Mouse (Mus musculus) CH12.LX (cell line): Measurements from ENCODE around the gene Gm21992. TPM values are rescaled to one million over a fixed set of nuclear protein-coding genes. Genes with fewer than 3 reads are reported as not detected.

Experiments used
- DNase-seq: peaks from one replicate; pipeline ENCODE4 v3.0.0-alpha.2; 2013; ENCODE audit errors: extremely low read depth
- H3K27ac ChIP-seq: 2 replicates; pipeline ENCODE4 v1.5.1; 2012; ENCODE audit warnings: low read depth, mild to moderate bottlenecking, control low read depth, moderate library complexity; ENCODE audit not compliant: insufficient read depth
- H3K27me3 ChIP-seq: replicated peaks from 2 replicates; pipeline ENCODE3; 2012; ENCODE audit warnings: inconsistent platforms
- H3K36me3 ChIP-seq, 2 experiments: replicated peaks in 1 of 2; 2 replicates each; pipeline versions ENCODE3 to v1.6.1; 2012; ENCODE audit warnings: inconsistent platforms in 1 of 2, low read length in 1 of 2, mild to moderate bottlenecking in 1 of 2, mixed read lengths in 1 of 2, moderate library complexity in 1 of 2; ENCODE audit not compliant: control insufficient read depth in 1 of 2, insufficient read depth in 1 of 2
- H3K4me1 ChIP-seq, 2 experiments: 2 replicates each; pipeline ENCODE4 v1.6.1; 2012; ENCODE audit warnings: inconsistent platforms in 1 of 2, moderate library complexity in 1 of 2; ENCODE audit not compliant: insufficient read depth in 2 of 2, control insufficient read depth in 1 of 2
- H3K4me2 ChIP-seq: 2 replicates; pipeline ENCODE4 v1.6.1; 2012; ENCODE audit warnings: low read depth, mild to moderate bottlenecking, control low read depth; ENCODE audit not compliant: poor library complexity, insufficient read depth, severe bottlenecking
- H3K4me3 ChIP-seq, 3 experiments: fragments of 150-350 bp in 1 of 3; sonication (generic) in 1 of 3; replicated peaks in 1 of 3; 2 replicates each; pipeline versions ENCODE3 to v1.5.1; 2011 to 2012; ENCODE audit warnings: low read depth in 2 of 3, low read length in 2 of 3, mild to moderate bottlenecking in 2 of 3, moderate library complexity in 2 of 3, control low read depth in 1 of 3, improper control_type of control experiment in 1 of 3, inconsistent platforms in 1 of 3, mixed read lengths in 1 of 3; ENCODE audit not compliant: poor library complexity in 1 of 3
- H3K79me2 ChIP-seq: replicated peaks from 2 replicates; pipeline ENCODE4 v1.6.1; 2012; ENCODE audit warnings: mild to moderate bottlenecking, moderate library complexity; ENCODE audit not compliant: control insufficient read depth, poor library complexity, insufficient read depth, severe bottlenecking; ENCODE audit errors: extremely low read depth
- H3K9ac ChIP-seq: 2 replicates; pipeline ENCODE4 v1.6.1; 2012; ENCODE audit warnings: low read depth, mild to moderate bottlenecking, control low read depth, moderate library complexity; ENCODE audit not compliant: insufficient read depth
- H3K9me3 ChIP-seq: replicated peaks from 2 replicates; pipeline ENCODE3; 2012; ENCODE audit warnings: low read length, inconsistent platforms, mixed read lengths
- CHD1 ChIP-seq: IDR thresholded peaks from 2 replicates; pipeline ENCODE4 v1.6.1; 2012; ENCODE audit warnings: low read depth, low read length, improper control_type of control experiment, inconsistent platforms
- CTCF ChIP-seq, 2 experiments: IDR thresholded peaks in 1 of 2; conservative IDR thresholded peaks in 1 of 2; 2 replicates each; pipeline ENCODE4 v1.5.1; 2011 to 2012; ENCODE audit warnings: low read depth in 2 of 2, low read length in 2 of 2, improper control_type of control experiment in 1 of 2, inconsistent platforms in 1 of 2, mild to moderate bottlenecking in 1 of 2, moderate library complexity in 1 of 2
- GABPA ChIP-seq: IDR thresholded peaks from 2 replicates; pipeline ENCODE4 v1.6.1; 2012; ENCODE audit warnings: low read depth, low read length, improper control_type of control experiment, inconsistent platforms; ENCODE audit not compliant: insufficient replicate concordance
- HCFC1 ChIP-seq: IDR thresholded peaks from 2 replicates; pipeline ENCODE4 v1.6.1; 2012; ENCODE audit warnings: low read depth, mild to moderate bottlenecking, inconsistent platforms, low read length, improper control_type of control experiment
- IRF4 ChIP-seq: IDR thresholded peaks from 2 replicates; pipeline ENCODE4 v1.6.1; 2014; ENCODE audit warnings: low read depth, mild to moderate bottlenecking, inconsistent platforms, low read length, improper control_type of control experiment
- KAT2A ChIP-seq: IDR thresholded peaks from 2 replicates; pipeline ENCODE4 v1.6.1; 2012; ENCODE audit warnings: low read length, improper control_type of control experiment, inconsistent platforms; ENCODE audit not compliant: insufficient replicate concordance
- MAFK ChIP-seq: IDR thresholded peaks from 2 replicates; pipeline ENCODE4 v1.6.1; 2011; ENCODE audit warnings: low read length, improper control_type of control experiment; ENCODE audit not compliant: insufficient replicate concordance
- MAX ChIP-seq: IDR thresholded peaks from 2 replicates; pipeline ENCODE4 v1.6.1; 2011; ENCODE audit warnings: low read length, improper control_type of control experiment
- MAZ ChIP-seq: IDR thresholded peaks from 2 replicates; pipeline ENCODE4 v1.6.1; 2012; ENCODE audit warnings: low read depth, mild to moderate bottlenecking, inconsistent platforms, low read length, improper control_type of control experiment, moderate library complexity
- MEF2A ChIP-seq: IDR thresholded peaks from 2 replicates; pipeline ENCODE4 v1.6.1; 2014; ENCODE audit warnings: low read depth, mild to moderate bottlenecking, inconsistent platforms, low read length, improper control_type of control experiment, borderline replicate concordance
- POLR2AphosphoS2 ChIP-seq: IDR thresholded peaks from 2 replicates; pipeline ENCODE4 v1.6.1; 2011; ENCODE audit warnings: low read depth, low read length, improper control_type of control experiment
- RCOR1 ChIP-seq: conservative IDR thresholded peaks from 2 replicates; pipeline ENCODE4 v1.6.1; 2012; ENCODE audit warnings: low read depth, mild to moderate bottlenecking, inconsistent platforms, low read length, improper control_type of control experiment
- USF1 ChIP-seq: IDR thresholded peaks from 2 replicates; pipeline ENCODE4 v1.6.1; 2014; ENCODE audit warnings: low read depth, mild to moderate bottlenecking, inconsistent platforms, low read length, improper control_type of control experiment
- USF2 ChIP-seq: conservative IDR thresholded peaks from 2 replicates; pipeline ENCODE4 v1.6.1; 2011; ENCODE audit warnings: low read depth, low read length, improper control_type of control experiment
- ZC3H11A ChIP-seq: IDR thresholded peaks from 2 replicates; pipeline ENCODE4 v1.6.1; 2012; ENCODE audit warnings: low read depth, mild to moderate bottlenecking, inconsistent platforms, low read length, improper control_type of control experiment
- ZKSCAN1 ChIP-seq: IDR thresholded peaks from 2 replicates; pipeline ENCODE4 v1.6.1; 2012; ENCODE audit warnings: low read depth, inconsistent platforms, low read length, improper control_type of control experiment, borderline replicate concordance
- ZNF384 ChIP-seq: IDR thresholded peaks from 2 replicates; pipeline ENCODE4 v1.6.1; 2012; ENCODE audit warnings: low read depth, low read length, improper control_type of control experiment, inconsistent platforms
- dilution Hi-C: fragments of 300-500 bp; cut with MboI; formaldehyde crosslinking; loops from 2 replicates; pipeline ENCODE4 v1.14.3; 2020; ENCODE audit warnings: low sequenced_read_pairs; ENCODE audit not compliant: extremely low pct_unique_long_range_greater_than_20kb, extremely low pct_ligation_motif_present
- in situ Hi-C: fragments of 300-500 bp; cut with MboI; formaldehyde crosslinking; loops from 3 replicates; pipeline ENCODE4 v1.14.3; 2019; ENCODE audit warnings: low sequenced_read_pairs, low pct_ligation_motif_present, low pct_unique_long_range_greater_than_20kb, mixed read lengths
- polyA plus RNA-seq: library from polyadenylated mRNA; unstranded; fragments of >175 nt; gene quantifications from 2 replicates; pipeline ENCODE4 v1.2.1, GENCODE M21; 2012; ENCODE audit warnings: low read depth; ENCODE audit not compliant: insufficient read length
- total RNA-seq, 2 experiments: library from RNA; depleted of rRNA; stranded (reverse); fragments of 300-350 nt in 1 of 2; fragments of >200 nt in 1 of 2; gene quantifications; 2 replicates each; pipeline ENCODE4 v1.2.3; 2012 to 2014

The Gm21992 gene
- total and polyA plus RNA-seq, 3 experiments = 3.9 to 44.3 (median 17.0) TPM

- H3K9me3 ChIP-seq = no peaks in the 10 kb centered on the region
- no peak overlapping the region for H3K27ac ChIP-seq
- no peak for DNase-seq
- H3K4me3 ChIP-seq = no peak overlapping the region
- peaks cover 14 to 46% of the 10 kb centered on the region in 2 experiments for H3K36me3 ChIP-seq
- no peak overlapping the region for H3K4me2 ChIP-seq
- H3K79me2 ChIP-seq = no peaks in the 10 kb centered on the region
- in situ Hi-C loops (no loop called here), dilution Hi-C loops (no loop called here)
- peaks cover 6 to 25% of the 10 kb centered on the region in 2 experiments; a peak in 3 of 4 replicates for H3K4me1 ChIP-seq
- H3K9ac ChIP-seq = no peak overlapping the region
- peaks cover 17% of the 10 kb centered on the region for H3K27me3 ChIP-seq
- no peak for TF ChIP-seq CHD1
- TF ChIP-seq MAX = no peak
- no peak for TF ChIP-seq IRF4
- TF ChIP-seq ZC3H11A = no peak
- no peak for TF ChIP-seq ZNF384
- no peak for TF ChIP-seq ZKSCAN1
- TF ChIP-seq MAZ = no peak
- no peak for TF ChIP-seq USF2
- TF ChIP-seq USF1 = no peak
- TF ChIP-seq POLR2AphosphoS2 = no peak
- TF ChIP-seq CTCF (conservative IDR thresholded peaks at IDR 0.05 in 1 of 2, IDR thresholded peaks at IDR 0.05 in 1 of 2; ENCODE audit: low read depth in 2 of 2, low read length in 2 of 2) = no peak
- TF ChIP-seq, all 38 proteins: peak for 0
These were observed 24.7 kb upstream of the Gm21992 start for GRCm38 (mm10) chr19:4836096-4836495.

GRCm38 (mm10) chr19:4833977-4834376 is 22.6 kb upstream of the Gm21992 start:
- no peaks in the 10 kb centered on the region for H3K27me3 ChIP-seq
- in situ Hi-C loops = no loop called here
- DNase-seq = no peak
- no peaks in the 10 kb centered on the region for H3K79me2 ChIP-seq
- no peak overlapping the region for H3K27ac ChIP-seq
- H3K9ac ChIP-seq = no peak overlapping the region
- H3K4me3 ChIP-seq = no peak overlapping the region
- TF ChIP-seq ZKSCAN1 = no peak
- TF ChIP-seq MAFK = no peak
- TF ChIP-seq RCOR1 = no peak
- H3K4me2 ChIP-seq = no peak overlapping the region
- peaks cover 0 to 16% of the 10 kb centered on the region in 2 experiments; a peak in 2 of 4 replicates for H3K4me1 ChIP-seq
- no peaks in the 10 kb centered on the region for H3K9me3 ChIP-seq
- dilution Hi-C loops = no loop called here
- peaks cover 20 to 64% of the 10 kb centered on the region in 2 experiments for H3K36me3 ChIP-seq

GRCm38 (mm10) chr19:4829156-4829555 is 17.7 kb upstream of the Gm21992 start:
- Histone ChIP-seq H3K27me3 (no peaks in the 10 kb centered on the region), H3K9ac (no peak overlapping the region), H3K9me3 (no peaks in the 10 kb centered on the region), H3K4me3 (no peak overlapping the region), H3K4me1 (peaks cover 2 to 6% of the 10 kb centered on the region in 2 experiments; a peak in 2 of 4 replicates), H3K4me2 (no peak overlapping the region), H3K79me2 (no peaks in the 10 kb centered on the region), H3K36me3 (peaks cover 42 to 85% of the 10 kb centered on the region in 2 experiments), H3K27ac (no peak overlapping the region)
- in situ Hi-C loops (no loop called here), dilution Hi-C loops (no loop called here)
- DNase-seq = no peak
- TF ChIP-seq USF2 = no peak
- TF ChIP-seq MEF2A = no peak
- TF ChIP-seq MAZ = no peak
- no peak for TF ChIP-seq HCFC1
- TF ChIP-seq POLR2AphosphoS2 = no peak
- no peak for TF ChIP-seq KAT2A
- no peak for TF ChIP-seq GABPA
